Mouse (Mus musculus): Measurements from ENCODE around the gene Uhmk1. TPM values are rescaled to one million over a fixed set of nuclear protein-coding genes. Genes with fewer than 3 reads are reported as not detected.

Gene Uhmk1
- polyA plus RNA-seq, 1 experiment from 2014 or later = 11.3 TPM

DNA sequence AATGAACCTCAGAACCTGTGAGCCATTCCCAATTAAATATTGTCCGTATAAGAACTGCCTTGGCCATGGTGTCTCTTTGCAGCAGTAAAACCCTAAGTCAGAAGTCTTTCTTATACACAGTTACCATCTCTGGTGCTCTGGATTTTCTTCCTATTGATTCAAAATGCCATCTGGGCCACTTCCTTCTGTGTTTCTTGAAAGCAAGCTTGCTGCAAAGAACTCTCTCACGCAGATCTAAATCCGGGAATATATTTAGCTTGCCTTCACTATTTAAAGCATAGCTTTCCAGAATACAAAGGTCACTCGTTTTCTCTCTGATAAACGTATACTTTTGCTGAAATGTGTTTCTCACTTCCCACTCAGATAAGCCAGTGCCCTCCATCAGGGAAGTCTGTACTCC is 28.7 kb downstream of the Uhmk1 start:
- WGBS = 88% methylated on average over 5 of the region's 5 CpGs
- H3K9ac ChIP-seq (replicated peaks; ENCODE audit: low read depth, low read length) = no peak overlapping the region
- H3K4me2 ChIP-seq (ENCODE audit: low read depth, low read length) = no peak overlapping the region
- no peaks in the 10 kb centered on the region for H3K36me3 ChIP-seq (ENCODE audit: control insufficient read depth, insufficient read depth, low read length)
- no peaks in the 10 kb centered on the region for H3K27me3 ChIP-seq (ENCODE audit: control insufficient read depth, insufficient read depth, low read length)
- no peak overlapping the region for H3K4me3 ChIP-seq (ENCODE audit: low read depth, low read length)
- H3K9me3 ChIP-seq (ENCODE audit: control insufficient read depth, low read length) = no peaks in the 10 kb centered on the region
- no peak overlapping the region for H3K27ac ChIP-seq (ENCODE audit: low read depth, low read length)
- H3K4me1 ChIP-seq (ENCODE audit: control insufficient read depth, insufficient read depth, low read length) = no peaks in the 10 kb centered on the region
- no peak for ATAC-seq (ENCODE audit: low read depth)

DNA sequence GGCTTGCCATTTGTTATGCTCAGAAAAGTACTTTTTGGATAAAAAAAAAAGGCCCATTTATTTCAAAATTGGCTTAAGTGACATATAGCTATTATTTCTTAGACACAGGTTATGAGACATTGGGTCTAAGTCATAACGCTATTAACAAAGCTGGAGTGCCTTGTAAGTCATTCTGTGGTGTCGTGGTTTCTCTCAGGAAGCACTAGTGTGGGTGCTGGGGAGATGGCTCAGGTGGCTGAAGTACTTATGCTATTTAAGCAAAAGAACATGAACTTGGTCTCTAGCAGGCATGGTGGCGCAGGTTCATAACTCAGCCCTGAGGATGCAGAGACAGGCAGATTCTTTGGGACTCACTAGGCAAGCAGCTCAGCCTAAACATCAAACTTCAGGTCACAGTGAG is 30.1 kb downstream of the Uhmk1 start:
- Histone ChIP-seq H3K4me1 (ENCODE audit: control insufficient read depth, insufficient read depth, low read length) (no peaks in the 10 kb centered on the region), H3K27me3 (ENCODE audit: control insufficient read depth, insufficient read depth, low read length) (no peaks in the 10 kb centered on the region), H3K27ac (ENCODE audit: low read depth, low read length) (no peak overlapping the region), H3K9ac (replicated peaks; ENCODE audit: low read depth, low read length) (no peak overlapping the region), H3K4me3 (ENCODE audit: low read depth, low read length) (no peak overlapping the region), H3K4me2 (ENCODE audit: low read depth, low read length) (no peak overlapping the region), H3K36me3 (ENCODE audit: control insufficient read depth, insufficient read depth, low read length) (no peaks in the 10 kb centered on the region), H3K9me3 (ENCODE audit: control insufficient read depth, low read length) (no peaks in the 10 kb centered on the region)
- no peak for ATAC-seq (ENCODE audit: low read depth)
- 86% methylated on average over 3 of the region's 3 CpGs for WGBS

DNA sequence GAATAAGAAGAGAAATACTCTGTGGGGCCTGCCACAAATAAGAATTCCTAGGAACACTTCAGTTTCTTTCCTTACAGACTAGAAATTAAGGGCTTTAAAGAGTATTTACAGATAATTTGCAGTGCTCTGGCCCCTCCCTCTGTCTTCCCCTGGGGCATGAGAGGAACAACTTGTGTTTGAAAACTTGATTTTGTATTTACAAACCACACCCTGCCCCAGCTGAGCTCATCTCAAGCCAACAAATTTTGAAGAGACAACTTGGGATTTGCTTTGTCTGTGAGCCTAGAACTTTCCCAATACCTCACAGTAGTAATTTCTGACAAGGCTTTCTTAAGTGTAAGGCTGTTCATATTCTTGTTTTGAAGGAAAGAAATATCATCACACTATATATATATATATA is 32.5 kb downstream of the Uhmk1 start:
- H3K9me3 ChIP-seq (ENCODE audit: control insufficient read depth, low read length) = no peaks in the 10 kb centered on the region
- H3K36me3 ChIP-seq (ENCODE audit: control insufficient read depth, insufficient read depth, low read length) = no peaks in the 10 kb centered on the region
- no peak for ATAC-seq (ENCODE audit: low read depth)
- no peak overlapping the region for H3K4me3 ChIP-seq (ENCODE audit: low read depth, low read length)
- H3K9ac ChIP-seq (replicated peaks; ENCODE audit: low read depth, low read length) = no peak overlapping the region
- no peaks in the 10 kb centered on the region for H3K27me3 ChIP-seq (ENCODE audit: control insufficient read depth, insufficient read depth, low read length)
- H3K4me1 ChIP-seq (ENCODE audit: control insufficient read depth, insufficient read depth, low read length) = no peaks in the 10 kb centered on the region
- H3K27ac ChIP-seq (ENCODE audit: low read depth, low read length) = no peak overlapping the region
- H3K4me2 ChIP-seq (ENCODE audit: low read depth, low read length) = no peak overlapping the region

DNA sequence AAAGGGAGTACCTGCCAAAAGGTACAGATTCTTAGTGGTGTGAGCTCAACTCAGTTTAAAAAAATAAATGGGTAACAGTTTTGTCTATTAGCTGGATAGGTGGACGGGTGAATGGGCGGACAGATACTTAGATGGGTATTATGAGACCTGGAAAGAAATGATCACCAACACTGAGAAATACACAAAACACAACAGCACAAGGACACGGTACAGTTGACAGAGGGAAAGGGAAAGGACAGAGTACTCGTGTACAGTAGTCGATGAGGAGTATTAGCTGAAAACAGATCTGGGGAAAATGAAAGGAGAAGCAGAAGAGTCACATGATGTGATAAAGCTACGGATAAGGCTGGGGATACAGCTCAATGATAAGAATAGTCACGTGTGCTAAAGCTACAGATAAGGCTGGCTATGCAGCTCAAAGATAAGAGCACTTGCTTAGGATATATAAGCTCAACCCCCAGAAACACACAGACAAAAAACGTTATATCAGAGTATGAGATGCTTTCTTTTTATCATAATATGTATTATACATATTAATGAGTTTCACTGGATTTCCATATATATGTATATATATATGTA is 38.4 kb downstream of the Uhmk1 start:
- WGBS = 86% methylated on average over 8 of the region's 8 CpGs

DNA sequence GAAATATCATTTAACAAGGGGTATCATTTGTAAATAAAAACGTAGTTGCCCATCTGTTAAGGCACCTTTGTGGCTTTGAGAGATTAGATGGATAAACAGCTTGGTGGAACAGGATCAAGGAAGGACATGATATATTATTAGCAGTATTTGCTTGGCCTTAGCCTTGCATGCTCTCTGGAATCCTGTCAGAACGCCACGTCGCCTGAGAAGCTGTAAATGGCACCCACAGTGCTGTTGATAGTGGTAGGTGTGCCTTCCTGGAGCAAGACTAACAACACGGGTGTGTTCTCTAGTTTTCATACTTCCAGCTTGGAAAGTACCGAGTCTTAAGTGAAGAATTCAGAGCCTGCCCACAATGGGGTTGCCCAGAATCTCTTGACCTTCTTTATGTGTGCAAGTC is 39.3 kb downstream of the Uhmk1 start:
- H3K4me3 ChIP-seq (ENCODE audit: low read depth, low read length) = no peak overlapping the region
- no peak for ATAC-seq (ENCODE audit: low read depth)
- H3K4me2 ChIP-seq (ENCODE audit: low read depth, low read length) = peak overlapping the region; percentile 61
- no peaks in the 10 kb centered on the region for H3K36me3 ChIP-seq (ENCODE audit: control insufficient read depth, insufficient read depth, low read length)
- 52% methylated on average over 6 of the region's 6 CpGs for WGBS
- H3K4me1 ChIP-seq (ENCODE audit: control insufficient read depth, insufficient read depth, low read length) = peaks cover 9% of the 10 kb centered on the region
- H3K27me3 ChIP-seq (ENCODE audit: control insufficient read depth, insufficient read depth, low read length) = peaks cover 3% of the 10 kb centered on the region; the same call in 1 of the 2 replicates
- H3K27ac ChIP-seq (ENCODE audit: low read depth, low read length) = no peak overlapping the region
- no peaks in the 10 kb centered on the region for H3K9me3 ChIP-seq (ENCODE audit: control insufficient read depth, low read length)
- H3K9ac ChIP-seq (replicated peaks; ENCODE audit: low read depth, low read length) = no peak overlapping the region

More for the DNA sequence above, 38.4 kb downstream of the Uhmk1 start:
- Histone ChIP-seq H3K4me2 (ENCODE audit: low read depth, low read length) (no peak overlapping the region), H3K36me3 (ENCODE audit: control insufficient read depth, insufficient read depth, low read length) (no peaks in the 10 kb centered on the region), H3K27ac (ENCODE audit: low read depth, low read length) (no peak overlapping the region), H3K9me3 (ENCODE audit: control insufficient read depth, low read length) (no peaks in the 10 kb centered on the region), H3K9ac (replicated peaks; ENCODE audit: low read depth, low read length) (no peak overlapping the region), H3K27me3 (ENCODE audit: control insufficient read depth, insufficient read depth, low read length) (peaks cover 3% of the 10 kb centered on the region; the same call in 1 of the 2 replicates), H3K4me3 (ENCODE audit: low read depth, low read length) (no peak overlapping the region), H3K4me1 (ENCODE audit: control insufficient read depth, insufficient read depth, low read length) (peaks cover 9% of the 10 kb centered on the region)
- no peak for ATAC-seq (ENCODE audit: low read depth)

DNA sequence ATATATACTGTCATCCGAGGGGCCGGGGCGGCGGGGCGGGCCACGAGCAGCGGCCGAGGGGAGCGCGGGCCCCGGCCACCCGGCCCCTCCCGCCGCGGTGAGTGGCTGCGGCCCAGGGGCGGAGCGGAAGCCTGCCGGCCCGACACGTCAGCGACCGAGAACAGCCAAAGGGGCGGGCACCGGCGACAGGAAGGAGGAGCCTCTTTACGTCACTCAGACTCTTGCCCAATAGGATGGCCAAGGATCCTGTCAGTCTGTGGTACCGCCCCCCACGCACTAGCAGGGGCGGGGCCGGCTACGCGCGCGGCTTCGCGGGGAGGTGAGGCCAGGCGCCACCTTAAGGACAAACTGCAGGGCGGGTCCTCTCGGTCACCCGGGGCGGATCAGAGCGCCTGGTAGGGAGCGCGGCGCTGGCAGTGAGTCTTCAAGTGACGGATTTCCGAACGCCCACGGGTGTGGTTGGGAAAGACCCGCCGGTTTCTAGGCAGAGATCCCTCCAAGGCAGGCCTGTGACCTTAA is 40.3 kb downstream of the Uhmk1 start, which contains the start of gene Uap1:
Gene Uap1, minus strand, starts transcription at position 144 of the 519 bp plus-strand sequence.
- peak; percentile 99 for ATAC-seq (ENCODE audit: low read depth)
- WGBS = under 1% methylated on average over 47 of the region's 52 CpGs
- Histone ChIP-seq H3K27me3 (ENCODE audit: control insufficient read depth, insufficient read depth, low read length) (peaks cover 3% of the 10 kb centered on the region; the same call in 1 of the 2 replicates), H3K27ac (ENCODE audit: low read depth, low read length) (peak within 1 kb of the TSS; percentile 67), H3K36me3 (ENCODE audit: control insufficient read depth, insufficient read depth, low read length) (no peaks in the 10 kb centered on the region), H3K4me2 (ENCODE audit: low read depth, low read length) (peak within 1 kb of the TSS; percentile 85), H3K9ac (replicated peaks; ENCODE audit: low read depth, low read length) (peak within 1 kb of the TSS; percentile 78), H3K4me1 (ENCODE audit: control insufficient read depth, insufficient read depth, low read length) (peaks cover 9% of the 10 kb centered on the region), H3K4me3 (ENCODE audit: low read depth, low read length) (peak within 1 kb of the TSS; percentile 79), H3K9me3 (ENCODE audit: control insufficient read depth, low read length) (no peaks in the 10 kb centered on the region)

DNA sequence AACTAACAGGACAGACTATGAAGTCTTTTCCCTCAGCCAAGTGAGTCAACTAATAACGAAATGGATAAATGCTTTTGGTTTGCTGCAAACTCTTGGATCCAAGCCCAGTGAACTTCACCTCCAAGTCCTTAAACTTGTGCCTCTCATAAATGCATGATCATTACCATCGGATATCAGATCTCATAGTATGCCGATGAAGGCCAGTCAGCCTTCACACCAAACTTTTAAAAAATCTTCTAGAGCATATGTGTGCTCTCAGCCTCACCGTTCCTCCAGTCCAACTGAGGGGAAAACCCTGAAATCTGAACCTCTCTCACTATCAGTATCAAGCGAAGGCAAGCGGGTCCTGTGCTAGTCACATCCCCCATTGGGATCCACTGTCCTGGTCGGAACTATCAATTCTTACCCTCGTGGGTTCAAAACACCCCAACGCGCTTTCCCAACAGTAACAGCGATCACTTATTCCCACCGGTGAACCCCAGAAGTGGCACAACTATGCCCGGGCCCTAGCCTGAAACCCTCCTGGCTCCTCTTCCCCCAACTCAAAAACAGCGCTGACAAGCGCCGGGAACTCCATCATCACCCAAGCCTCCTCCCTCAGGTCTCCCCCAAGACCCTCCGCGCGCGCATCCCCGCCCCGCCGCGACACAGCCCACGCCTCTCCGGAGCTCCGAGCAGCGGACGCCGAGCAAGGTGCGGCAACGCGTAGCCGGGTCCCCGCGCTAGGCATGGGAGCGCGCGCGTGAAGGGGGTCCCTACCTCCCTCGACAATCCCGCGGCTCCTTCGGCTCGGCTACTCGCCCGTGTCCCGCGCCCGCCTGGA is 41.0 kb downstream of the Uhmk1 start:
- H3K27me3 ChIP-seq (ENCODE audit: control insufficient read depth, insufficient read depth, low read length) = peaks cover 3% of the 10 kb centered on the region; the same call in 1 of the 2 replicates
- H3K36me3 ChIP-seq (ENCODE audit: control insufficient read depth, insufficient read depth, low read length) = no peaks in the 10 kb centered on the region
- H3K4me2 ChIP-seq (ENCODE audit: low read depth, low read length) = peak overlapping the region; percentile 85
- H3K4me3 ChIP-seq (ENCODE audit: low read depth, low read length) = peak overlapping the region; percentile 79
- 1% methylated on average over 50 of the region's 50 CpGs for WGBS
- peak overlapping the region; percentile 67 for H3K27ac ChIP-seq (ENCODE audit: low read depth, low read length)
- H3K9me3 ChIP-seq (ENCODE audit: control insufficient read depth, low read length) = no peaks in the 10 kb centered on the region
- ATAC-seq (ENCODE audit: low read depth) = peak; percentile 89
- peak overlapping the region; percentile 78 for H3K9ac ChIP-seq (replicated peaks; ENCODE audit: low read depth, low read length)
- H3K4me1 ChIP-seq (ENCODE audit: control insufficient read depth, insufficient read depth, low read length) = peaks cover 9% of the 10 kb centered on the region

DNA sequence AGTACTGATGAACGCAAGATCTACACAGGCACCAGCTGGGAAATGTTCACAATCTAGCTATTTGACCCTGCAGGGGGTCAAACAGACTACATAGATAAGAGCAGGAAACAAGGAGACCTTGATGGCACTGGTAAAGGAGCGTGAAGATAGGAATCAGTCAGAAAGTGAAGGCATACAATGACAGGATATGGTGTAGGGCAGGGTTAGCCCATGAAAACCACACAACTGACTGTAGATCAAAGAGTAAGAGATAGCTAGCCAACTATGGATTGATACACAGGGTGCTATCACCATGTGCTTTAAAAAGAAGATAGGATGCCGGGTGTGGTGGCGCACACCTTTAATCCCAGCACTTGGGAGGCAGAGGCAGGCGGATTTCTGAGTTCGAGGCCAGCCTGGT is 47.4 kb downstream of the Uhmk1 start:
- 91% methylated on average over 5 of the region's 6 CpGs for WGBS
- Histone ChIP-seq H3K36me3 (ENCODE audit: control insufficient read depth, insufficient read depth, low read length) (peaks cover 9% of the 10 kb centered on the region; the same call in 1 of the 2 replicates), H3K4me2 (ENCODE audit: low read depth, low read length) (no peak overlapping the region), H3K9ac (replicated peaks; ENCODE audit: low read depth, low read length) (no peak overlapping the region), H3K9me3 (ENCODE audit: control insufficient read depth, low read length) (no peaks in the 10 kb centered on the region), H3K4me3 (ENCODE audit: low read depth, low read length) (no peak overlapping the region), H3K27ac (ENCODE audit: low read depth, low read length) (no peak overlapping the region), H3K4me1 (ENCODE audit: control insufficient read depth, insufficient read depth, low read length) (no peaks in the 10 kb centered on the region), H3K27me3 (ENCODE audit: control insufficient read depth, insufficient read depth, low read length) (no peaks in the 10 kb centered on the region)
- ATAC-seq (ENCODE audit: low read depth) = no peak

DNA sequence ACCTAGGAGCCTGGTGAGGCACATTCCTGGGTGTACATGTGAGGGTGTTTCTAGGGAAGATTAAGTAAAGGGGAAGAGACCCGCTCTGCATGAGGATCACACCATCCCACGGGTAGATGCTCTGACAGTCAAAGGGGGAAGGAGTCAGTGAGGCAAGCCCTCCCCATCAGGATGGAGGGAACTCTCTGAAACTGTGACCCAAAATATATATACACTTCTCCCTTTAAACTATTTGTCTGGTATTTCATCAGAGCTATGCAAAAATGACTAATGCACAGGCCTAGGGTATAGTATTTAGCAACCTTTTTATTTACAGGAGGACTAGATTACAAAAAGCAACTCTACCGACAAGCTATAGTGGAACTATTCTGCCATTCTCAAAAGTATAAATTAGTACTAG is 50.3 kb downstream of the Uhmk1 start:
- H3K27me3 ChIP-seq (ENCODE audit: control insufficient read depth, insufficient read depth, low read length) = no peaks in the 10 kb centered on the region
- H3K4me2 ChIP-seq (ENCODE audit: low read depth, low read length) = no peak overlapping the region
- no peak overlapping the region for H3K27ac ChIP-seq (ENCODE audit: low read depth, low read length)
- no peak for ATAC-seq (ENCODE audit: low read depth)
- no peak overlapping the region for H3K9ac ChIP-seq (replicated peaks; ENCODE audit: low read depth, low read length)
- 88% methylated on average over 3 of the region's 3 CpGs for WGBS
- no peaks in the 10 kb centered on the region for H3K9me3 ChIP-seq (ENCODE audit: control insufficient read depth, low read length)
- no peak overlapping the region for H3K4me3 ChIP-seq (ENCODE audit: low read depth, low read length)
- no peaks in the 10 kb centered on the region for H3K4me1 ChIP-seq (ENCODE audit: control insufficient read depth, insufficient read depth, low read length)
- H3K36me3 ChIP-seq (ENCODE audit: control insufficient read depth, insufficient read depth, low read length) = peaks cover 9% of the 10 kb centered on the region; the same call in 1 of the 2 replicates
